Mouse (Mus musculus): Measurements from ENCODE around the gene Ptprj. TPM values are rescaled to one million over a fixed set of nuclear protein-coding genes. Genes with fewer than 3 reads are reported as not detected.
"Not testable (repeated sequence)": the region's sequence is repeated elsewhere in the genome, so short reads cannot be mapped to it uniquely, and the experiment has no call there.

Gene Ptprj
- polyA plus RNA-seq, 1 experiment, result 7.1 TPM

- DNase-seq (ENCODE audit: low spot score), result not testable (repeated sequence)
Observed at GRCm38 (mm10) chr2:90414110-90414821, 166.2 kb downstream of the Ptprj start.

GRCm38 (mm10) chr2:90398633-90399107, 181.8 kb downstream of the Ptprj start, which contains the start of gene Olfr1274-ps:
Gene Olfr1274-ps (plus strand): TSS chr2:90398683.
- DNase-seq (ENCODE audit: low spot score), result not testable (repeated sequence)

Other genes with a start within 250 kb of the Ptprj start
- gene Olfr1274-ps, start 182.0 kb downstream of the Ptprj start, polyA plus RNA-seq (2012; rRNA removed), result not detected in 2 replicates
- 13.6 and 13.9 TPM in 2 replicates for gene Nup160, start 96.6 kb upstream of the Ptprj start, polyA plus RNA-seq (2012; rRNA removed)
- 43.2 and 55.3 TPM in 2 replicates for gene Fnbp4, start 164.7 kb upstream of the Ptprj start, polyA plus RNA-seq (2012; rRNA removed)
- 2.6 and 2.9 TPM in 2 replicates for gene Agbl2, start 202.1 kb upstream of the Ptprj start, polyA plus RNA-seq (2012; rRNA removed)